Mouse (Mus musculus) T-cell, adult 66 days (primary cell): ENCODE measurements around the gene Cbfa2t2. TPM values are rescaled to one million over a fixed set of nuclear protein-coding genes. Genes with fewer than 3 reads are reported as not detected.

Experiments
- total RNA-seq, 2 experiments: library from RNA; stranded (reverse); gene quantifications; 3 replicates in 1 of 2; 4 replicates in 1 of 2; pipeline ENCODE4 v1.2.4; 2023

The Cbfa2t2 gene
- total RNA-seq, result 10 to 100 TPM; 32.2 to 37.1 TPM

GRCm38 (mm10) chr2:154436458-154437190, at the start of gene Cbfa2t2:
Gene Cbfa2t2, plus strand, starts transcription at chr2:154436481.

GRCm38 (mm10) chr2:154407643-154408445, 28.4 kb upstream of the Cbfa2t2 start, which contains the start of gene Snta1:
Gene Snta1, minus strand, starts transcription at chr2:154408099.

GRCm38 (mm10) chr2:154546711-154547110, 110.4 kb downstream of the Cbfa2t2 start, which contains the start of gene 1700003F12Rik:
Gene 1700003F12Rik, plus strand, starts transcription at chr2:154547085.

GRCm38 (mm10) chr2:154551476-154551875, 115.2 kb downstream of the Cbfa2t2 start, which contains the start of gene Actl10:
Gene Actl10, plus strand, starts transcription at chr2:154551776.

GRCm38 (mm10) chr2:154558264-154559039, 122.2 kb downstream of the Cbfa2t2 start, which contains the start of gene Necab3:
Gene Necab3, minus strand, starts transcription at chr2:154558890.

DNA sequence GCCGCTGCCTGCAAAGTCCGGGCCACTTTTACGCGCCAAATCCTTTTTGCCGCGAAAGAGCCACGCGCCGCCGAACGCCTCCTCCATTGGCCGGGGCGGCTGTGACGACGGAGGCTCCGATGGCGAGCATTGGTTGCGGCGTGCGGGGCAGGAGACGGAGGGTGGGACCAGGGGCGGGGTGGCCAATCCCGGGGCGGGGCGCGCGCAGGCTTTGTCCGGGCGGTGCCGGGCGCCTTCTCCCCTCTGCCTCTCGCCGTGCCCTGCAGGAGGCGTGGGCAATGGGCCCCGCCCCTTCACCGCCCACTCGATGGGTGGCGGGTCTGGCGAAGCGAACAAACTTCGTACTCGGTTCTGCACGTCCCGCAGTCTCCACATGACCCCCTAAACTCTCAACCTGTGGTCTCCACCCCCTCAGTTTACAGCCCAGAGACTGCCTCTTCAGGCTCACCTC, 133.6 kb downstream of the Cbfa2t2 start, which contains the start of gene E2f1:
Gene E2f1 (minus strand): TSS at position 57 of the 451 bp plus-strand sequence.

Other genes starting within 250 kb of the Cbfa2t2 start
- not detected for gene Bpifb1, start 245.7 kb upstream of the Cbfa2t2 start, total RNA-seq
- not detected for gene Bpifb5, start 212.7 kb upstream of the Cbfa2t2 start, total RNA-seq
- not detected for gene Bpifb9a, start 178.6 kb upstream of the Cbfa2t2 start, total RNA-seq
- gene Bpifb9b, start 129.3 kb upstream of the Cbfa2t2 start, total RNA-seq, result not detected
- gene Cdk5rap1, start 63.5 kb upstream of the Cbfa2t2 start, total RNA-seq, result 10 to 100 TPM; 17.6 to 17.7 TPM
- gene Snta1, start 28.4 kb upstream of the Cbfa2t2 start, total RNA-seq, result not detected
- gene 1700003F12Rik, start 110.6 kb downstream of the Cbfa2t2 start, total RNA-seq, result 1 to 10 TPM; 1.8 to 3.5 TPM
- 1 to 10 TPM; 1.1 to 2.8 TPM for gene Actl10, start 115.3 kb downstream of the Cbfa2t2 start, total RNA-seq
- gene Necab3, start 122.4 kb downstream of the Cbfa2t2 start, total RNA-seq, result under 1 TPM; 0.86 to 0.96 TPM
- 1 to 10 TPM; 1.6 to 4.3 TPM for gene E2f1, start 133.4 kb downstream of the Cbfa2t2 start, total RNA-seq
- gene Pxmp4, start 167.2 kb downstream of the Cbfa2t2 start, total RNA-seq, result 10 to 100 TPM in 1 of 2 experiments, 1 to 10 TPM in 1; 8.7 to 11.1 TPM
- 1 to 10 TPM; 7.7 to 7.8 TPM for gene Zfp341, start 176.8 kb downstream of the Cbfa2t2 start, total RNA-seq
- 1 to 10 TPM; 1.3 to 1.8 TPM for gene 4930519P11Rik, start 177.0 kb downstream of the Cbfa2t2 start, total RNA-seq
- 100 to 1,000 TPM; 151 to 184 TPM for gene Chmp4b, start 215.2 kb downstream of the Cbfa2t2 start, total RNA-seq